Mouse (Mus musculus): ENCODE measurements around the gene Nek3.

Nek3 gene

GRCm38 (mm10) chr8:22166080-22166603 lies at the start of gene Nek3:
Nek3 (minus strand) TSS chr8:22166435.
- DNase-seq (ENCODE audit: low spot score) = peak; percentile 82

DNA sequence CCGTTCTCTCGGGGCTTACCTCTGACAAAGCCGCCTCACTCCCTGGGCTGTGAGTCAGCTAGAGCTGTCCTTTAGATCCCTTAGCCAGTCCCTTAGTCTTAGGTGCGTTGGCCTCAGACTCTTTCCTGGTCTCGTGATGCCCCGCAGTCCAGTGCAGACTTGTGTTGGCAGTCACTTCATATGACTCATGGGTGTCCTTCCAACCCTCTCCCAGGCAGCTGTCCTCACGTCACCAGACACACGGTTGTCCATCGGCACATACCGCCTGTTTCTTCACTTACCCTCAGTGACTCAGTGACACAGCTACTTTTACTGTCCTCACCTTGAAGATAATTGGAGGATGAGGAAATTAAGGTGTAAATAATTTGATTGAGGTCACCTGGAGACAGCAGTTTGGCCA lies 48.6 kb upstream of the Nek3 start:
- DNase-seq (ENCODE audit: low spot score) = no peak

DNA sequence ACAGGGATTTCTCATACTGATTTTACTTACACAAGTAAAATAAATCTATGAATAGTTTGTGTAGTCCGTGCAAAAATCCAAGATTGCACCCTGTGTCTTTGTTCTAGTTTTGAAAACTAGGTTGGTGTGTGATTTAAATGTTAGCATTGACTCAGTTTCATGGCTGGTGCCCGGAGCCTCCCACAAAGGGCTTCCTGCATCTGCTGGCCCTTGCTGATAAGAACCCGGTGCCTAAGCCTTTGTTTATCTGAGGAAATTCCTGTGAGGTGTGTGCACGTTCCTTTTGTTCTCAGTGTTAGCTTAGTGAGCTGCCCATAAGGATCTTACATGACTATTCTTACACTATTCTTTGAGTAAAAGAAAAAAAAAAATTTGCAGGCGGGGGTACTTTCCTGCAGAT lies 42.8 kb upstream of the Nek3 start:
- no peak for DNase-seq (ENCODE audit: low spot score)

GRCm38 (mm10) chr8:22207535-22207934 lies 41.3 kb upstream of the Nek3 start:
- DNase-seq (ENCODE audit: low spot score) = no peak

DNA sequence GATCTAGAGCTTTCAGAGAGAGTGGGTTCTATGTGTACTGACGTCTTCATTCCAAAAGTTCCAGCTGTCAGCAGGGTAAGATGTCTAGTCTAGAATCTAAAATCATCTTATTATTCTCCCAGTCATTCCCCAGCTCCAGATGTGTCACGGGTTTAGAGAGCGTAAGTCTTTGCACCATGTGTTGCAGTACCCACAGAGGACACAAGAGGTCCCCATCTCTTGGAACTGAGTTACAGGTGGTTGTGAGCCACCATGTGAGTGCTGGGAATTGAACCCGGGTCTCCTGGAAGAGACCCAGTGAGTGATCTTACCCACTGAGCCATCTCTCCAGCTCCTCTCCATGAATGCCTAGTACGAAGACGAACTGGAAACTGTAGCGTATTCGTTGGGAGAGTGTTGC lies 33.2 kb upstream of the Nek3 start:
- no peak for DNase-seq (ENCODE audit: low spot score)

DNA sequence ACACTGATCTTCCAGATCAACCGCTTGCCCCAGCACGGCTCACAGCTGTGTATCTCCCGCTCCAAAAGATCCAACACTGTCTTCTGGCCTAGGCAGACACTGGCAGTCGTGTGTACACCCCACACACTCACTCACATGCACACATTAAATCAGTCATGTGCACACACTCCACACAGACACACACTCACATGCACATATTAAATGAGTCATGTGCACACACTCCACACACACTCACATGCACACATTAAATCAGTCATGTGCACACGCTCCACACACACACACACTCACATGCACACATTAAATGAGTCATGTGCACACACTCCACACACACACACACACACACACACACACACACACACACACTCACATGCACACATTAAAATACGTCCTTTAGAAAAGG lies 31.7 kb upstream of the Nek3 start:
- DNase-seq (ENCODE audit: low spot score) = no peak

DNA sequence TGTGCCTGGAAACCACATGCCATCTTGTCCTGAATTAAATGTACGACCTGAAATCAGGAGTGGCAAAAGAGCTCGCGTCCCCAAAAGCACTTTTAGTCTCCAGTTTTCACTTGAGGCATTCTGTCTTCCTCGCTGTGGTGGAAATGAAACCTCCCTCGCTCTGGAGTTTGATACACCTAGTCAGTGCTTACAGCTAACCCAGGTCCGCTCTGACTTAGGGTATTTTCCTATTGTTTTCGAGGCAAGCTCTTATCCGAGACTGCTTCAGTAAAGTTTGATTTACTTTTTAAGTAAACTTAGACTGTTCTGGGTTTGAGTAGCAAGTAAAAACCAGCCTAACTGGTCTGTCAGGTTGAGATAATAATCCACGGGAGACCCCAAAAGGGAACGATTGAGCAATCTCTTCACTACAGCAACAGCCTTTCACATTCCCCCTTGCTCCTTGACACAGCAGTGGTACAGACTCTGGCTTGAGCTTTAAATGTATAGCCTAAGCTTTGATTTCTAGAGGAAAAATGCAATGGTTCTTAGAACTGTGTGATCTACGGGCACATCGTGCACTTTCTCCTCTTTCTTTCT lies 27.3 kb upstream of the Nek3 start:
- DNase-seq (ENCODE audit: low spot score) = no peak

DNA sequence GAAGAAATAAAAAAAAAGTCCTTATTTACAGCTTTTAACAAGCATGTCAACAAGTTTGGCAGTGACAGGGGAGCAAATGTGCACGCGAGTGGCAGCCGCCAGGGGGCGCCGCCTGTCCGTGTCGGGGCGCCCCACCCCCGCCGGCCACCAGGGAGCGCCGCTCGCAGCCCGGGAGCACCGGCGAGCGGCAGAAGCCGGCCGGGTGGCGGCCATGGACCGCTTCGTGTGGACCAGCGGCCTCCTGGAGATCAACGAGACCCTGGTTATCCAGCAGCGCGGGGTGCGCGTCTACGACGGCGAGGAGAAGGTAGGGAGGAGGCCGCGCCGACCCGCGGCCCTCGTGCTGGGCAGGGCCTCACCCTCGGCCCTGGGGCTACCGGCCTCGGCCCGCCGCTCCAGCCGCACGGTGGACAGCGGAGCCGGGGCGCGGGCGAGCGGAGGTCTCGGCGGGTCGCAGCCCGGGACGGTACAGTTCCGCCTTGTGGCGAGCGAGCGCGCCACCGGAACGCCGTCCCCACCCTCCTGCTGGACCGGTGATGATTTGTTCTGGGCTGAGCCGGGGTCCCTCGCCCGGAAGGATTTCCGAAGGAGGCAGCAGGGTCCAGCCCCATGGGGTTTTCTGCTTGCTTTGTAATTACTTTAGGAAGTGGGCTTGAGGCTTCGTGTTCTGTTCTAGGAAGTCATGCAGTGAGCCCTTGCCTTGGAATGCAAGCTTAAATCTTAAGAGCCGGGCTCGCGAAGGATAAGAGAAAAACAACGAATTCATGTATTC lies 26.6 kb upstream of the Nek3 start, which contains the start of gene Vps36:
Vps36 (plus strand) TSS at position 150 of the 772 bp plus-strand sequence.
- peak; percentile 76 for DNase-seq (ENCODE audit: low spot score)

GRCm38 (mm10) chr8:22185431-22186397 lies 19.5 kb upstream of the Nek3 start, which contains the start of gene Ckap2:
Ckap2 (minus strand) TSS chr8:22185819.
- peak; percentile 81 for DNase-seq (ENCODE audit: low spot score)

DNA sequence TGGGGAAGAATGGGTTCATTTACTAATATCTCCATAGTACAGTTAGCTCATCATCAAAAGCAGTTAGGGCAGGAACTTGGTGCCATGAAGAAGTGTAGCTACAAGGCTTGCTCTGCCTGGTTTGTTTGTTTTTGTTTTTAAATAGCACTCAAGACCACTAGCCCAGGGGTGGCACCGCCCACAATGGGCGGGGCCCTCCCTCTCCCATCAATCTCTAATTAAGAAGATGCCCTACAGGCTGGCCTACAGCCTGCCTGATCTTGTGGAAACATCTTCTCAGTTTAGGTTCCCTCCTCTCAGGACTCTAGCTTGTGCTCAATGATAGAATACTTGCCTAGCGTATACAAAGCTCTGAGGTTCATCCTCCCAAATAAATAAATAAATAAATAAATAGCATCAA lies 18.6 kb upstream of the Nek3 start:
- DNase-seq (ENCODE audit: low spot score) = no peak

DNA sequence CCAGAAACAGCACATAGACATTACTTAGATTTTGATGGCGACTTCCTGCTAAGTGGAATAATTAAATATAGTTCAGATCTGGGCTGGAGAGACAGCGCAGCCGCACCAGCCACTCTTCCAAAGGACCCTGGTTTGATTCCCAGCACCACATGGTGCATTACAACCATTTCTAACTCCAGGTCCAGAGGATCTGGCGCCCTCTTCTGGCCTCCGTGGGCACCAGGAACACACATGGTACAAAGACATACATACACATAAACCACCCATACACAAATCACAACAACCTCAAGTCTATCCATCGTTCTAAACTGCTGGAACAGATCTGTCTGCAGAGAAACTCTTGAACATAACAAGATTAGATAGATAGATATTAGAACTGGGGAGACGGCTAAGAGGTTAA lies 9.7 kb upstream of the Nek3 start:
- no peak for DNase-seq (ENCODE audit: low spot score)

DNA sequence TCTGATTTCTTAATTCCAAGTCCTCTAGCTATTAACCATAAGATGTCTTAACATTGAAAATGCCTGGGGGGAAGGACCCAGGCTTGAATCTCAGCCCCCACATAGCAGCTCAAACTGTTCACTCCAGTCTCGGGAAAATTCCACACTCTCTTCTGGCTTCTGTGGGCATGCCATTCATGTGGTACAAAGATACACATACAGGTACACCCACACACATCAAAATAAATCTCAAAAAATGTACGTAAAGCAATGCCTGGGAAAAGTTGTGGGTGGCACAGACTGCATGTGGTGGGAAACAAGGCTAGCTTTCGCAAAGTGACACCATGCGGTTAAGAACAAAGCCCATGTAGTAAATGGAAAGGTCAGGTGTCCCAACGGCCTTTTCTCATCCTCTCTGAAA lies 2.9 kb upstream of the Nek3 start:
- no peak for DNase-seq (ENCODE audit: low spot score)

GRCm38 (mm10) chr8:22165251-22166079 lies 770 bp downstream of the Nek3 start:
- DNase-seq (ENCODE audit: low spot score) = no peak

DNA sequence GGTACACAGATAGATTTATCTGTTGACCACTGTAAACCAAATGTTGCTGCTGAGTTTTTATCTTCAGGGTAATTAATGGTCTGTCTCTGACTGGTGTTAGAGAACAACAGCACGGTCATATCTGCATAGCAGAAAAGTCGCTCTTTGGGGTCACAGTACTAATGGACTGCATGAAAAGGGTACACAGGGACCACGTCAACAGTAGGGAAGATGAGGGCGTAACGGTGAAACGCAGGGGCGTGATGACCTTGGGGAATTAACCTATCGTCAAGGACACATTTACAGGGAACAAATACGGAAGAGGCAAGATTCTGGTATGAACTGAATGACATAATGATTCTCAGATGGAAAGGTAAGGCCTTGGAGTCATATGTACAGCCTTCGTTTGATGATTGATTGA lies 1.8 kb downstream of the Nek3 start:
- DNase-seq (ENCODE audit: low spot score) = no peak

DNA sequence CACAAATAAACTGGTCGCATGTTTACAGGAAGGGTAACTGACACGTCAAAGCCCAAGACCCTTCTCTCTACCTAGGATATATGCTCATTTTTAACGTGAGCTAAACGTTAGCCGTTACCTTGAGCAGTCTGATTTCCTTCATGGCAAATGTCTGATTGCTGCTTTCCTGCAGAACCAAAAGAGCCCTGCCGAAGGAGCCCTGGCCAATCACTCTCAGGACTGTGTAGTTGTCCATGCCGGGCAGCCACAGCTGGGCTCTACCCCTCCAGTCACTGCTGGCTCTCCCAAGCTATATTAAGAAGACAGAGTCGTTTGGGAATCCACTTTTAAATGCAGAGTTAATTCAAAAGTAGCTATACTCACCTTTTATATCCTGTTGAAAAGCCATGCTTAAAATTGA lies 4.0 kb downstream of the Nek3 start:
- DNase-seq (ENCODE audit: low spot score) = no peak

GRCm38 (mm10) chr8:22150345-22150663 lies 15.9 kb downstream of the Nek3 start:
- no peak for DNase-seq (ENCODE audit: low spot score)

- DNase-seq (ENCODE audit: low spot score) = no peak
Measured at GRCm38 (mm10) chr8:22149643-22150344, 16.4 kb downstream of the Nek3 start.

GRCm38 (mm10) chr8:22148367-22148740 lies 17.9 kb downstream of the Nek3 start:
- DNase-seq (ENCODE audit: low spot score) = no peak

GRCm38 (mm10) chr8:22147706-22148366 lies 18.4 kb downstream of the Nek3 start:
- DNase-seq (ENCODE audit: low spot score) = no peak

DNA sequence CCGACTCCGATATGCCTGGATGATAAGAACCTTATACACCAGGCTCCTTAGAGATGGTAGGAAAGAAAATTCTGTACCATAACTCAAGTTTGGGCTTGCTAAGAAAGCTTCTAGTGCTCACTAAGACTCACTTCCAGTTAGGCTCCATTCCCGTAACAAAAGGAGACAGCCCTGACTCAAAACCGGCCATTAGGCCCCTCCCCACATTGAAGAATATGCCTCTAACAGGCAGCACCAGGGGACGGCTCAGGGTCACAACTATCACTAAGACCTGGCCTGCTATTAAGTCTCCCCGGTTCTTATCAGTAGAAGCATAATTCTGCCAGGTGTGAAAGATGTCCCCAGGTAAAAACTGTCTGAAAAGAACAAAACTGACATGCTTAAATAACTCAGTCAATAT lies 20.4 kb downstream of the Nek3 start:
- DNase-seq (ENCODE audit: low spot score) = no peak

Measured in ovary, adult 18-20 months (tissue).